Mouse (Mus musculus): Measurements from ENCODE around the gene Brca2. TPM values are rescaled to one million over a fixed set of nuclear protein-coding genes. Genes with fewer than 3 reads are reported as not detected.

Brca2 gene
- polyA plus RNA-seq (2014; fragmentation: Illumina TruSeq; extraction: RNeasy Lipid Tissue Mini Kit (QIAGEN cat#74804); ENCODE audit: low read depth, low replicate concordance) = 41.0 TPM

DNA sequence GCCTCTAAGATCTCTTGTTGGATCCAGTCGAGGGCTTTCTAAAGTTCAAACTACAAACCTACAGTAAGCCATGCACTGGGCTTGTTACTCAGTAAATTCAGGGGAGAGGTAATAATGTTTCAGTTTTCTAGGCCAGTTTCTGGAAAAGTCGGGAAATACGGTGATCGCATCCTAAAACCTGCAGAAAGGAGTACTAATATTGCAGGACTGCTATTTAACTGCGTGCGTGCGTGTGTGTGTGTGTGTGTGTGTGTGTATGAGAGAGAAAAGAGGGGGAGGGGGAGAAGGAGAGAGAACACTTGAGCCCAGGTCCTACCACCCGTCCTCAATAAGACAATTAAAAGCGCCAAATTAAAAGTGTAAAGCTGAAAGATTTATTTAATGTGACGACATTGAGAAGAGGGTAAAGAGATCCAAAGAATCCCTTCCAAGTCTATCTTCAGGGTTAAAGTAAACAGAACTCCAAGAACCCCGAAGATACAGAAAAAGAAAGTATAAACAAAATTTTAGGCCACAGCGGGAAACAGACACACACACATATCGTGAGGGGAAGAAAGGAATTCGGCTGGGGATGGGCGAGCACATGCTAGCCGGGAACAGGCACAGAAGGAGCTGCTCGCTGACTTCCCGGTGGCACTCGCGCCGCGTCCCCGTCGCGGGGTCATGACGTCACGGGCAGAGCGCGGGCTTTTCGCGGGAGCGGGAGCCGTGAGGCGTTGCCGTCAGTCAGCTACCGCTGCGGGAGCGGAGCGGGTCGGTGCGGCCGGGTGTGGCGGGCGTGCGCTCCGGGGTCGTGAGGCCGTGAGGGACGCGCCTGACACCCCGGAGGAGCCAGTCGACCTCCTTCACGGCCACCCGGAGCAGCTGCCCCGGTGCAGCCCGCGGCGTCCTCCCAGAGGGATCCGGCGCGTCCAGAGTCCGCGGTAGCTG lies at the start of gene Brca2:
Gene Brca2, plus strand, starts transcription at position 694 of the 930 bp plus-strand sequence.

DNA sequence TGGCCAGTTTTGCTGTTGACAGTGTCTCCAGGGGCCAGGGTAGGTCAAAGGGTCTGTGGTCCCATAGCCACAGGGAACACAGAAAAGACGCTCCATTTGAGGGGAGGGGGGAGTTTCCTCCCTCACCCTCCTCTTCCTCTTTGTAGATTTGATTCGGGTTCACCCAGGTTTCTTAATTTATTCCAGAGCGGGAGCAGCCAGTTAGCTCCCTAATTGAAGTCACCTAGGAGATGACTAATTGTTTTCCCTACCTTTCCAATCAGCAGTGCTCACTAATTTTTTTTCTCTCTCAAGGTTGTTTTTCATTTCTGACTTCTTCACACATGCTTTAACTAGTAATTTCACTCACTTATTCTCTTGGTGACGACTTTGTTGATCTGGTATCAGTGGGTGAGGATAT lies 4.4 kb upstream of the Brca2 start, which contains the start of gene Zar1l:
Gene Zar1l, minus strand, starts transcription at position 101 of the 400 bp plus-strand sequence.

DNA sequence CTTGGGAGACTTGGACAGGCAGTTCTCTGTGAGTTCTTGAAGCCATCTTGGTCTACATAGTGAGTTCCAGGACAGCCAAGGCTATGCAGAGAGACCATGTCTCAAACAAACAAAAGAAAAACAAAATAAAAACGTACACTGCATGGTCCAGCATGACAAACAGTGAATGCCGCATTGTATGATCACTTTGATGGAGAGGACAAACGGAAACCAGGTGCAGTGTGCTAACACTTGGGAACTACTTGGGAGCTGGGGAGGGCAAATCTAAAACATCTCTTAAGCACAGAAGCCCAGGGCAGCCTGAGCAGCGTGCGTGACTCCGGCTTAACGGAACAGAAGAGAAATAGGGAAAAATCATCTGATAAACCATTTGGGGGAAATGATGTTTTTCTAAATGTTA lies 74.7 kb downstream of the Brca2 start, which contains the start of gene N4bp2l1:
Gene N4bp2l1, minus strand, starts transcription at position 101 of the 400 bp plus-strand sequence.

Other genes starting within 250 kb of the Brca2 start
- gene Zar1l, start 4.5 kb upstream of the Brca2 start, polyA plus RNA-seq (2014; fragmentation: Illumina TruSeq; extraction: RNeasy Lipid Tissue Mini Kit (QIAGEN cat#74804); ENCODE audit: low read depth, low replicate concordance) = not detected
- gene N4bp2l1, start 74.6 kb downstream of the Brca2 start, polyA plus RNA-seq (2014; fragmentation: Illumina TruSeq; extraction: RNeasy Lipid Tissue Mini Kit (QIAGEN cat#74804); ENCODE audit: low read depth, low replicate concordance) = 23.6 TPM
- 202 TPM for gene N4bp2l2, start 143.6 kb downstream of the Brca2 start, polyA plus RNA-seq (2014; fragmentation: Illumina TruSeq; extraction: RNeasy Lipid Tissue Mini Kit (QIAGEN cat#74804); ENCODE audit: low read depth, low replicate concordance)
- 42.8 TPM for gene Pds5b, start 151.1 kb downstream of the Brca2 start, polyA plus RNA-seq (2014; fragmentation: Illumina TruSeq; extraction: RNeasy Lipid Tissue Mini Kit (QIAGEN cat#74804); ENCODE audit: low read depth, low replicate concordance)